Mouse (Mus musculus): ENCODE data around the gene Reg3b.

DNA sequence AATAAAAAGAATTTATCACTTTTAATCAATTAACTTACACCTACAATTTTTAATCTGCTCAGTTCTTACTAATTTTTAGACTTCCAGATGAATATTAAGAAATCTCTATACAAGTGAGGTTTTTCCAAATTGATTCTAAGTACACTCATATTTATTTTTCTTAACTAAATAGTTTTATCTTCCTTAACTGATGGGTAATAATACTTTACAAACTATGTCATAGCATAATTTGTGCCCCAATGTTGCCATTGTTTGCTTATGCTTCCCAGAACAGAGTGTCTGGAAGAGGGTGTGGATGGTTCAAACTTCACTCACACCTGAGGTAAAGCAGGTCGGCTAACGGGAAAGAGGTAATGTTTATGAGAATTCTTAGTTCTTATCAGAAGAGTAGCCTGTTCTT, at the start of gene Reg3b:
- TF ChIP-seq CTCF (IDR thresholded peaks at IDR 0.05; ENCODE audit: control insufficient read depth, insufficient read depth, insufficient read length) (no peak), FOSL1 (IDR thresholded peaks at IDR 0.05; ENCODE audit: insufficient read depth, low read length, poor library complexity, severe bottlenecking) (no peak), CEBPB (IDR thresholded peaks at IDR 0.05; ENCODE audit: low read depth) (no peak), USF1 (IDR thresholded peaks at IDR 0.05; ENCODE audit: low read depth) (no peak), MAX (IDR thresholded peaks at IDR 0.05) (no peak)

Data from C2C12 (cell line).